Mouse (Mus musculus) lung, postnatal 0 days (tissue): ENCODE data around the gene Slc25a33.

ENCODE experiments used
- CTCF ChIP-seq: IDR thresholded peaks from 2 replicates; pipeline ENCODE4 v1.5.1; 2016; ENCODE audit warnings: antibody characterized with exemption, mild to moderate bottlenecking
- EP300 ChIP-seq: IDR thresholded peaks from 2 replicates; pipeline ENCODE4 v1.6.1; 2016; ENCODE audit warnings: antibody characterized with exemption, mild to moderate bottlenecking, control low read depth

GRCm38 (mm10) chr4:149711955-149712354 lies 62.1 kb downstream of the Slc25a33 start:
- TF ChIP-seq CTCF (peak; percentile 80), EP300 (no peak)
